Mouse (Mus musculus): ENCODE results near the gene Wdfy3. TPM values are rescaled to one million over a fixed set of nuclear protein-coding genes. Genes with fewer than 3 reads are reported as not detected.

The Wdfy3 gene
- total RNA-seq, 1 experiment, result 25.3 TPM

DNA sequence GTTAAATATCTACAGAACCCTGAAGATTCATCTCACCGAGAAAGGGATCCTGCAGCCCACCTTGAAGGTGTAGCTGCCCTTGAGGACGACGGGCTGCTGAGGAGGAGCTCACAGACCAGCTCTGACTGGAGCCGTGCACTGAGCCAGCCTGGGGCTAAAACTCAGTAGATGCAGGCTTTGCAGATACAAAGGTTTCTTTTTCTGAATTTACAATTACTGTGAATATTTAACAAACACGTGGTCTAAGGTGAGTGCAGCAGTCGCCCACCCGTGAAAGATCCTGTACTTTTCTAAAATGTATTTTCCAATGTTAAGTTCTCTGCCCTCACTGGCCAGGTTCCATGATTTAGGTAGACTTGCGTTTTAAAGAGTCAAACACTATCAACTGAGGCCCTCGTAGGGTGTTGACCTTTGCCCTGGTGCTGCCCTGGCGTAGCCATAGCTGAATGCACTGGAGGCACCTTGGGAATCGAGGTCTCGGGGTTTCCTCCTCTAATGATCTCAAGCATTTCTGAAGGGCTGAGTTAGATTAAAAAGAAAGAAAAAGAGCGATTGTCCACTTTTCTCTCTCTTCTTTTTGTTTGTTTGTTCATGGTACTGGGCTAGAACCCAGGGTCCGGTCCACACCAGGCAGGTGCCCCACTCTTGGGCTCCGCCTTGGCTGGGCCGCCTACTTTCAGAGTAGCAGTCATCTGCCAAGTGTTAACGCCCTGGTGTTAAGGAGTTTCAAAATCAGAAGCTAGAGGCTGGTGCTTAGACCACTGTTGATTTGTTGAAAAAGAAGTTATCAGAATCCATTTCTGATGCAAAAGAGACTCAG is 248.0 kb downstream of the Wdfy3 start:
- Histone ChIP-seq H3K36me3 (ENCODE audit: control insufficient read depth, insufficient read depth, low read length, poor library complexity, severe bottlenecking) (peaks cover 9% of the 10 kb centered on the region; the same call in 1 of the 2 replicates), H3K4me3 (ENCODE audit: insufficient read depth in 1 of 2, low read depth in 1 of 2, low read length in 2 of 2, poor library complexity in 1 of 2, severe bottlenecking in 1 of 2) (no peak overlapping the region), H3K4me1 (ENCODE audit: control insufficient read depth in 2 of 2, insufficient read depth in 2 of 2, low read length in 2 of 2, poor library complexity in 1 of 2) (peaks cover 5 to 57% of the 10 kb centered on the region in 2 experiments), H3K9ac (ENCODE audit: insufficient read depth, low read depth, low read length, poor library complexity, severe bottlenecking) (no peak overlapping the region), H3K9me3 (ENCODE audit: control insufficient read depth, insufficient read depth, low read depth, low read length) (no peaks in the 10 kb centered on the region), H3K27ac (ENCODE audit: insufficient read depth, low read depth, low read length, poor library complexity, severe bottlenecking) (no peak overlapping the region)
- in situ Hi-C loops (cut with MboI; ENCODE audit: low sequenced_read_pairs in 2 of 2, unreplicated experiment in 2 of 2), result no loop called here
- TF ChIP-seq HCFC1 (IDR thresholded peaks at IDR 0.05; ENCODE audit: borderline replicate concordance, insufficient read depth, low read length), result no peak
- no peak for TF ChIP-seq ZC3H11A (IDR thresholded peaks at IDR 0.05; ENCODE audit: borderline replicate concordance, low read depth, low read length)
- TF ChIP-seq MAFK (IDR thresholded peaks at IDR 0.05; ENCODE audit: insufficient read depth, low read depth, low read length), result no peak
- TF ChIP-seq CHD2 (IDR thresholded peaks at IDR 0.05; ENCODE audit: low read depth, low read length), result no peak
- TF ChIP-seq ZNF384 (IDR thresholded peaks at IDR 0.05; ENCODE audit: low read depth, low read length), result no peak
- no peak for DNase-seq (ENCODE audit: low read depth, low spot score)

DNA sequence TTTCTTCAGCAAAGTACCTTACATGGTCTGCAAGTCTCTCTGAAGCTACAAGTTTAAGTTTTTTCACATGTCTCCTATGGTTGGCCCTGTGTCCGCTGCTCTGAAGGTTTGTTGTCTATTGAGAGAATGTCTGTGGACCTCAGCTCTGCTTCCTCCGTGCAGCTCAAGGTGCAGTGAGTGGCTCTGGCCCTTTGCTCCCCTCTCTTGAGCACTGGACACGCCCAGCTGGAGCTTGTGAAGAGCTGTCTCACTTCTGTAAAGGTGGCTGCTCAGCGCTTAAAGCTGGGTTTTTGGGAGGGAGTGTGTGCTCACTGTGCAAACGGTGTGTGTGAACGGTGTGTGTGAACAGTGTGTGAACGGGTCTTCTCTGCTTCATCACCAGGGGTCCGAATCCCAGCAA is 248.7 kb downstream of the Wdfy3 start:
- TF ChIP-seq ZNF384 (IDR thresholded peaks at IDR 0.05; ENCODE audit: low read depth, low read length) (no peak), ZC3H11A (IDR thresholded peaks at IDR 0.05; ENCODE audit: borderline replicate concordance, low read depth, low read length) (no peak), MAFK (IDR thresholded peaks at IDR 0.05; ENCODE audit: insufficient read depth, low read depth, low read length) (no peak), CHD2 (IDR thresholded peaks at IDR 0.05; ENCODE audit: low read depth, low read length) (no peak), HCFC1 (IDR thresholded peaks at IDR 0.05; ENCODE audit: borderline replicate concordance, insufficient read depth, low read length) (no peak)
- H3K9ac ChIP-seq (ENCODE audit: insufficient read depth, low read depth, low read length, poor library complexity, severe bottlenecking), result no peak overlapping the region
- no peaks in the 10 kb centered on the region for H3K9me3 ChIP-seq (ENCODE audit: control insufficient read depth, insufficient read depth, low read depth, low read length)
- H3K36me3 ChIP-seq (ENCODE audit: control insufficient read depth, insufficient read depth, low read length, poor library complexity, severe bottlenecking), result peaks cover 9% of the 10 kb centered on the region; the same call in 1 of the 2 replicates
- in situ Hi-C loops (cut with MboI; ENCODE audit: low sequenced_read_pairs in 2 of 2, unreplicated experiment in 2 of 2), result no loop called here
- peaks cover 5 to 55% of the 10 kb centered on the region in 2 experiments for H3K4me1 ChIP-seq (ENCODE audit: control insufficient read depth in 2 of 2, insufficient read depth in 2 of 2, low read length in 2 of 2, poor library complexity in 1 of 2)
- no peak overlapping the region for H3K27ac ChIP-seq (ENCODE audit: insufficient read depth, low read depth, low read length, poor library complexity, severe bottlenecking)
- no peak overlapping the region for H3K4me3 ChIP-seq (ENCODE audit: insufficient read depth in 1 of 2, low read depth in 1 of 2, low read length in 2 of 2, poor library complexity in 1 of 2, severe bottlenecking in 1 of 2)
- no peak for DNase-seq (ENCODE audit: low read depth, low spot score)

DNA sequence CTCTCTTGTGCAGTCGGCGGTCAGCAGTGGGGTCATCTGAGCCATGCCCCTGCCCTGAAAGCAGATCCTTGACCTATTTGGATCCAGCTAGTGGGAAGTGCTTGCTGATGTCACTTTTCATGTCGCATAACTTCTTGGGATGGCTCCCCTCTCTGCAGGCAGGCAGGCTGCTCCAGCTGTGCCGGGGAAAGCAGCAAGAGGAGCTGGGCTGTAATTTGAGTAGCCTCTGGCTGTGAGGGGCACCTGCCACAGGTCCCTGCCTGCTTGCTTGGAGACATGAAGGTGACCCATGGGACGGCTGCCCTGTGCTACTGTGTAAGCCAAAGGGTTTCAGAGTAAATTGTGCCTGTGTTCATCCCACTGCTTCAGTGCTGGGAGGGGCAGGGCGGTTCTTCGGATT is 249.9 kb downstream of the Wdfy3 start:
- H3K9ac ChIP-seq (ENCODE audit: insufficient read depth, low read depth, low read length, poor library complexity, severe bottlenecking), result no peak overlapping the region
- H3K27ac ChIP-seq (ENCODE audit: insufficient read depth, low read depth, low read length, poor library complexity, severe bottlenecking), result no peak overlapping the region
- H3K36me3 ChIP-seq (ENCODE audit: control insufficient read depth, insufficient read depth, low read length, poor library complexity, severe bottlenecking), result peaks cover 12% of the 10 kb centered on the region; the same call in 1 of the 2 replicates
- no peak for DNase-seq (ENCODE audit: low read depth, low spot score)
- TF ChIP-seq HCFC1 (IDR thresholded peaks at IDR 0.05; ENCODE audit: borderline replicate concordance, insufficient read depth, low read length) (no peak), ZC3H11A (IDR thresholded peaks at IDR 0.05; ENCODE audit: borderline replicate concordance, low read depth, low read length) (no peak), CHD2 (IDR thresholded peaks at IDR 0.05; ENCODE audit: low read depth, low read length) (no peak)
- H3K4me3 ChIP-seq (ENCODE audit: insufficient read depth in 1 of 2, low read depth in 1 of 2, low read length in 2 of 2, poor library complexity in 1 of 2, severe bottlenecking in 1 of 2), result no peak overlapping the region
- peaks cover 3 to 48% of the 10 kb centered on the region in 2 experiments for H3K4me1 ChIP-seq (ENCODE audit: control insufficient read depth in 2 of 2, insufficient read depth in 2 of 2, low read length in 2 of 2, poor library complexity in 1 of 2)
- no peaks in the 10 kb centered on the region for H3K9me3 ChIP-seq (ENCODE audit: control insufficient read depth, insufficient read depth, low read depth, low read length)
- in situ Hi-C loops (cut with MboI; ENCODE audit: low sequenced_read_pairs in 2 of 2, unreplicated experiment in 2 of 2), result no loop called here

DNA sequence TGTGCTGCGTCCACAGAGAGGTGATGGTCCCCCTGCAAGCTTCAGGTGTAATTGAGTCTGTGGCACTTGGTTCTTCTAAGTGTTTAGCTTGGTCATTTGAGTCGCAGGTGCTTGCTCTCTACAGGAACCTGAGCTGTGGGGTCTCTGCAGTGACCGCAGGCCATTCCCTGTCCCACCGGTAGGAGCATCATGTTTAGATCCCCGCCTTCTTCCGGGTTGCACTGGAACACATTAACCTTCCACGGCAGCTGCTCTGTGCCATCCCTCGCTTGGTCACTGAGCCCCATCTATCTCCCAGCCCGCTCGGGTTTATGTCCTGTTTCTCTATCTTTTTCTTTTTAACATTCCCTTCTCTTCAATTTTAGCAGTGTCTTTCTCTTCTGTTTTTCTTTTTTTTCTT is 250.5 kb downstream of the Wdfy3 start:
- Histone ChIP-seq H3K4me1 (ENCODE audit: control insufficient read depth in 2 of 2, insufficient read depth in 2 of 2, low read length in 2 of 2, poor library complexity in 1 of 2) (peaks cover 3 to 43% of the 10 kb centered on the region in 2 experiments), H3K27ac (ENCODE audit: insufficient read depth, low read depth, low read length, poor library complexity, severe bottlenecking) (no peak overlapping the region), H3K9me3 (ENCODE audit: control insufficient read depth, insufficient read depth, low read depth, low read length) (no peaks in the 10 kb centered on the region), H3K9ac (ENCODE audit: insufficient read depth, low read depth, low read length, poor library complexity, severe bottlenecking) (no peak overlapping the region), H3K36me3 (ENCODE audit: control insufficient read depth, insufficient read depth, low read length, poor library complexity, severe bottlenecking) (peaks cover 12% of the 10 kb centered on the region; the same call in 1 of the 2 replicates), H3K4me3 (ENCODE audit: insufficient read depth in 1 of 2, low read depth in 1 of 2, low read length in 2 of 2, poor library complexity in 1 of 2, severe bottlenecking in 1 of 2) (no peak overlapping the region)
- in situ Hi-C loops (cut with MboI; ENCODE audit: low sequenced_read_pairs in 2 of 2, unreplicated experiment in 2 of 2), result no loop called here
- no peak for DNase-seq (ENCODE audit: low read depth, low spot score)
- TF ChIP-seq CHD2 (IDR thresholded peaks at IDR 0.05; ENCODE audit: low read depth, low read length) (no peak), MAFK (IDR thresholded peaks at IDR 0.05; ENCODE audit: insufficient read depth, low read depth, low read length) (no peak), ZC3H11A (IDR thresholded peaks at IDR 0.05; ENCODE audit: borderline replicate concordance, low read depth, low read length) (no peak), ZNF384 (IDR thresholded peaks at IDR 0.05; ENCODE audit: low read depth, low read length) (no peak), HCFC1 (IDR thresholded peaks at IDR 0.05; ENCODE audit: borderline replicate concordance, insufficient read depth, low read length) (no peak)
